Mouse (Mus musculus) midbrain, embryonic 15.5 days (tissue): ENCODE measurements around the gene 1700102P08Rik. TPM values are rescaled to one million over a fixed set of nuclear protein-coding genes. Genes with fewer than 3 reads are reported as not detected.

Experiments used
- ATAC-seq: fragments of 200-750 bp; cut with Nextera tagmentation; replicated peaks from 2 replicates; pipeline ENCODE4 v1.8.0; 2017; ENCODE audit warnings: moderate TSS enrichment
- H3K27ac ChIP-seq: fragments of 300-500 bp; sonication (generic); 2 replicates; pipeline ENCODE4 v1.5.1; 2015; ENCODE audit warnings: mild to moderate bottlenecking, inconsistent platforms
- H3K27me3 ChIP-seq: fragments of 300-500 bp; sonication (generic); replicated peaks from 2 replicates; pipeline ENCODE4 v1.6.1; 2015; ENCODE audit warnings: inconsistent platforms
- H3K36me3 ChIP-seq: fragments of 300-500 bp; sonication (generic); replicated peaks from 2 replicates; pipeline ENCODE4 v1.6.1; 2015; ENCODE audit warnings: inconsistent platforms
- H3K4me1 ChIP-seq: fragments of 300-500 bp; sonication (generic); 2 replicates; pipeline ENCODE4 v1.6.1; 2015; ENCODE audit warnings: inconsistent platforms
- H3K4me2 ChIP-seq: fragments of 300-500 bp; sonication (generic); 2 replicates; pipeline ENCODE4 v1.6.1; 2015; ENCODE audit warnings: inconsistent platforms, mild to moderate bottlenecking, moderate library complexity
- H3K4me3 ChIP-seq: fragments of 300-500 bp; sonication (generic); 2 replicates; pipeline ENCODE4 v1.5.1; 2015; ENCODE audit warnings: mild to moderate bottlenecking, inconsistent platforms
- H3K9ac ChIP-seq: fragments of 300-500 bp; sonication (generic); 2 replicates; pipeline ENCODE4 v1.6.1; 2015; ENCODE audit warnings: mild to moderate bottlenecking, inconsistent platforms
- H3K9me3 ChIP-seq: fragments of 300-500 bp; sonication (generic); 2 replicates; pipeline ENCODE4 v1.6.1; 2016; ENCODE audit warnings: inconsistent platforms
- WGBS: fragments of 180-500 bp; shearing (Covaris S2); methylation state at CpG from one replicate; pipeline ENCODE4 v1.1.7; 2015; ENCODE audit warnings: mixed read lengths; 5-methylcytosine and 5-hydroxymethylcytosine counted together
- polyA plus RNA-seq: library from polyadenylated mRNA; unstranded; fragments of >200 nt; fragmentation: Nextera tagmentation; extraction: Ambion mirVana; gene quantifications from 2 replicates; pipeline ENCODE4 v1.2.1, GENCODE M21; 2015

The 1700102P08Rik gene
- polyA plus RNA-seq, 1 experiment from 2014 or later, result 2.4 TPM

- H3K4me3 ChIP-seq, result peak overlapping the region; percentile 31
- WGBS, result 53% methylated on average over 32 of the region's 32 CpGs
- no peaks in the 10 kb centered on the region for H3K27me3 ChIP-seq
- no peak for ATAC-seq
- no peaks in the 10 kb centered on the region for H3K9me3 ChIP-seq
- no peaks in the 10 kb centered on the region for H3K36me3 ChIP-seq
- peak overlapping the region; percentile 46 for H3K4me2 ChIP-seq
- H3K9ac ChIP-seq, result no peak overlapping the region; the same call in 1 of the 2 replicates
- no peak overlapping the region for H3K27ac ChIP-seq
- peaks cover 6% of the 10 kb centered on the region; the same call in 1 of the 2 replicates for H3K4me1 ChIP-seq
These were observed 38.9 kb downstream of the 1700102P08Rik start for GRCm38 (mm10) chr9:108431431-108432067.

- H3K9me3 ChIP-seq, result no peaks in the 10 kb centered on the region
- H3K36me3 ChIP-seq, result no peaks in the 10 kb centered on the region
- 11% methylated on average over 3 of the region's 3 CpGs for WGBS
- no peaks in the 10 kb centered on the region for H3K27me3 ChIP-seq
- H3K27ac ChIP-seq, result peak within 1 kb of the TSS; percentile 48; the same call in 1 of the 2 replicates
- H3K4me2 ChIP-seq, result no peak within 1 kb of the TSS
- H3K4me3 ChIP-seq, result no peak within 1 kb of the TSS
- ATAC-seq, result no peak
- H3K9ac ChIP-seq, result no peak within 1 kb of the TSS
- peaks cover 14% of the 10 kb centered on the region for H3K4me1 ChIP-seq
These were observed 43.6 kb downstream of the 1700102P08Rik start, which contains the start of gene BC048562 for GRCm38 (mm10) chr9:108436182-108436581. Gene BC048562, plus strand, starts transcription at chr9:108436482.

- H3K4me2 ChIP-seq, result no peak overlapping the region
- no peak overlapping the region for H3K27ac ChIP-seq
- H3K9ac ChIP-seq, result no peak overlapping the region
- no peaks in the 10 kb centered on the region for H3K36me3 ChIP-seq
- no peak for ATAC-seq
- peaks cover 14% of the 10 kb centered on the region for H3K4me1 ChIP-seq
- H3K4me3 ChIP-seq, result no peak overlapping the region
- H3K27me3 ChIP-seq, result no peaks in the 10 kb centered on the region
- WGBS, result 68% methylated on average over 6 of the region's 6 CpGs
- no peaks in the 10 kb centered on the region for H3K9me3 ChIP-seq
These were observed 46.6 kb downstream of the 1700102P08Rik start for GRCm38 (mm10) chr9:108439176-108439575.

GRCm38 (mm10) chr9:108440485-108440884 lies 47.9 kb downstream of the 1700102P08Rik start:
- WGBS, result 70% methylated on average over 5 of the region's 5 CpGs
- Histone ChIP-seq H3K27ac (no peak overlapping the region), H3K4me2 (no peak overlapping the region), H3K36me3 (no peaks in the 10 kb centered on the region), H3K4me3 (no peak overlapping the region), H3K4me1 (peaks cover 14% of the 10 kb centered on the region), H3K27me3 (no peaks in the 10 kb centered on the region), H3K9ac (no peak overlapping the region), H3K9me3 (no peaks in the 10 kb centered on the region)
- no peak for ATAC-seq

- Histone ChIP-seq H3K9me3 (no peaks in the 10 kb centered on the region), H3K4me3 (no peak overlapping the region), H3K36me3 (no peaks in the 10 kb centered on the region), H3K4me2 (no peak overlapping the region), H3K9ac (no peak overlapping the region), H3K27ac (no peak overlapping the region), H3K27me3 (no peaks in the 10 kb centered on the region), H3K4me1 (peaks cover 10% of the 10 kb centered on the region)
- 84% methylated on average over 11 of the region's 11 CpGs for WGBS
- ATAC-seq, result no peak
These were observed 48.8 kb downstream of the 1700102P08Rik start for GRCm38 (mm10) chr9:108441236-108441919.

- no peaks in the 10 kb centered on the region for H3K27me3 ChIP-seq
These were observed 52.5 kb downstream of the 1700102P08Rik start for GRCm38 (mm10) chr9:108445125-108445524.

GRCm38 (mm10) chr9:108449860-108450259 lies 57.3 kb downstream of the 1700102P08Rik start:
- Histone ChIP-seq H3K9me3 (no peaks in the 10 kb centered on the region), H3K9ac (peak overlapping the region; percentile 72; the same call in 1 of the 2 replicates), H3K4me3 (peak overlapping the region; percentile 68), H3K27ac (peak overlapping the region; percentile 87), H3K36me3 (peaks cover 7% of the 10 kb centered on the region), H3K4me1 (peaks cover 50% of the 10 kb centered on the region), H3K27me3 (no peaks in the 10 kb centered on the region), H3K4me2 (peak overlapping the region; percentile 73)
- WGBS, result 13% methylated on average over 4 of the region's 4 CpGs
- peak; percentile 45 for ATAC-seq

More at GRCm38 (mm10) chr9:108445125-108445524, 52.5 kb downstream of the 1700102P08Rik start:
- WGBS, result 74% methylated on average over 9 of the region's 9 CpGs
- no peak for ATAC-seq
- H3K27ac ChIP-seq, result no peak overlapping the region
- no peak overlapping the region for H3K4me3 ChIP-seq
- no peaks in the 10 kb centered on the region for H3K9me3 ChIP-seq
- no peak overlapping the region for H3K9ac ChIP-seq
- no peak overlapping the region for H3K4me2 ChIP-seq
- H3K4me1 ChIP-seq, result peaks cover 19% of the 10 kb centered on the region
- peaks cover 7% of the 10 kb centered on the region for H3K36me3 ChIP-seq

GRCm38 (mm10) chr9:108450292-108451169 lies 57.9 kb downstream of the 1700102P08Rik start:
- no peaks in the 10 kb centered on the region for H3K9me3 ChIP-seq
- 41% methylated on average over 21 of the region's 21 CpGs for WGBS
- peak; percentile 55 for ATAC-seq
- H3K36me3 ChIP-seq, result peaks cover 7% of the 10 kb centered on the region
- H3K27ac ChIP-seq, result peak overlapping the region; percentile 87
- peaks cover 50% of the 10 kb centered on the region for H3K4me1 ChIP-seq
- H3K27me3 ChIP-seq, result no peaks in the 10 kb centered on the region
- H3K4me2 ChIP-seq, result peak overlapping the region; percentile 73
- H3K4me3 ChIP-seq, result peak overlapping the region; percentile 68
- H3K9ac ChIP-seq, result peak overlapping the region; percentile 72

GRCm38 (mm10) chr9:108451170-108451493 lies 58.5 kb downstream of the 1700102P08Rik start:
- no peaks in the 10 kb centered on the region for H3K9me3 ChIP-seq
- H3K4me1 ChIP-seq, result peaks cover 50% of the 10 kb centered on the region
- ATAC-seq, result no peak
- peak overlapping the region; percentile 72 for H3K9ac ChIP-seq
- H3K27me3 ChIP-seq, result no peaks in the 10 kb centered on the region
- H3K27ac ChIP-seq, result peak overlapping the region; percentile 87
- H3K36me3 ChIP-seq, result peaks cover 7% of the 10 kb centered on the region
- H3K4me2 ChIP-seq, result peak overlapping the region; percentile 73
- 81% methylated on average over 6 of the region's 6 CpGs for WGBS
- H3K4me3 ChIP-seq, result peak overlapping the region; percentile 68

- Histone ChIP-seq H3K4me1 (peaks cover 50% of the 10 kb centered on the region), H3K4me2 (peak overlapping the region; percentile 73), H3K9ac (peak overlapping the region; percentile 72), H3K27ac (peak overlapping the region; percentile 87), H3K9me3 (no peaks in the 10 kb centered on the region), H3K4me3 (peak overlapping the region; percentile 68), H3K36me3 (peaks cover 7% of the 10 kb centered on the region), H3K27me3 (no peaks in the 10 kb centered on the region)
- peak; percentile 10 for ATAC-seq
- WGBS, result 46% methylated on average over 6 of the region's 6 CpGs
These were observed 59.0 kb downstream of the 1700102P08Rik start for GRCm38 (mm10) chr9:108451519-108452160.

GRCm38 (mm10) chr9:108452291-108452906 lies 59.8 kb downstream of the 1700102P08Rik start:
- peaks cover 7% of the 10 kb centered on the region for H3K36me3 ChIP-seq
- peaks cover 50% of the 10 kb centered on the region for H3K4me1 ChIP-seq
- no peaks in the 10 kb centered on the region for H3K27me3 ChIP-seq
- ATAC-seq, result peak; percentile 86
- H3K27ac ChIP-seq, result peak overlapping the region; percentile 87
- under 1% methylated on average over 40 of the region's 40 CpGs for WGBS
- peak overlapping the region; percentile 72 for H3K9ac ChIP-seq
- H3K4me2 ChIP-seq, result peak overlapping the region; percentile 73
- H3K9me3 ChIP-seq, result no peaks in the 10 kb centered on the region
- peak overlapping the region; percentile 68 for H3K4me3 ChIP-seq
